Mouse (Mus musculus) layer of hippocampus, postnatal 25 days (tissue): ENCODE measurements around the gene Gpr132. TPM values are rescaled to one million over a fixed set of nuclear protein-coding genes. Genes with fewer than 3 reads are reported as not detected.

Source experiments
- DNase-seq, 2 experiments: peaks; one replicate each; pipeline ENCODE4 v3.0.0; 2022; ENCODE audit warnings: mixed read lengths in 2 of 2, low spot score in 1 of 2; ENCODE audit errors: extremely low spot score in 1 of 2
- total RNA-seq, 2 experiments: library from RNA; stranded (reverse); gene quantifications; 2 replicates each; pipeline ENCODE4 v1.2.3; 2021

Gpr132 gene
- total RNA-seq, 2 experiments from 2014 or later = 0.10 TPM; not detected in 1

GRCm38 (mm10) chr12:112877607-112878020 is 9.6 kb upstream of the Gpr132 start:
- no peak for DNase-seq

GRCm38 (mm10) chr12:112877073-112877576 is 9.1 kb upstream of the Gpr132 start:
- no peak for DNase-seq

- no peak for DNase-seq
Measured at GRCm38 (mm10) chr12:112876332-112877072, 8.5 kb upstream of the Gpr132 start.

- peak; percentile 84 to 98 for DNase-seq
Measured at GRCm38 (mm10) chr12:112875225-112876013, 7.4 kb upstream of the Gpr132 start.

GRCm38 (mm10) chr12:112874199-112874598 is 6.2 kb upstream of the Gpr132 start:
- DNase-seq = no peak

GRCm38 (mm10) chr12:112873452-112874190 is 5.6 kb upstream of the Gpr132 start:
- peak in 1 of 2 experiments; percentile 58 for DNase-seq

- DNase-seq = no peak
Measured at GRCm38 (mm10) chr12:112872991-112873390, 5.0 kb upstream of the Gpr132 start.

- DNase-seq = no peak
Measured at GRCm38 (mm10) chr12:112871272-112871671, 3.2 kb upstream of the Gpr132 start.

GRCm38 (mm10) chr12:112870775-112871174 is 2.7 kb upstream of the Gpr132 start:
- no peak for DNase-seq

GRCm38 (mm10) chr12:112869783-112870204 is 1.8 kb upstream of the Gpr132 start:
- no peak for DNase-seq

- no peak for DNase-seq
Measured at GRCm38 (mm10) chr12:112867106-112867674, 838 bp downstream of the Gpr132 start.

- DNase-seq = no peak
Measured at GRCm38 (mm10) chr12:112866467-112867080, 1.5 kb downstream of the Gpr132 start.

- no peak for DNase-seq
Measured at GRCm38 (mm10) chr12:112864804-112865203, 3.2 kb downstream of the Gpr132 start.

- DNase-seq = no peak
Measured at GRCm38 (mm10) chr12:112861911-112862321, 6.1 kb downstream of the Gpr132 start.

GRCm38 (mm10) chr12:112860765-112861164 is 7.3 kb downstream of the Gpr132 start:
- DNase-seq = no peak

- DNase-seq = no peak
Measured at GRCm38 (mm10) chr12:112859930-112860329, 8.1 kb downstream of the Gpr132 start.

GRCm38 (mm10) chr12:112858581-112859336 is 9.3 kb downstream of the Gpr132 start:
- no peak for DNase-seq

GRCm38 (mm10) chr12:112857021-112857925 is 10.8 kb downstream of the Gpr132 start:
- no peak for DNase-seq
